Mouse (Mus musculus) liver, postnatal 0 days (tissue): ENCODE measurements around the gene Mrpl38. TPM values are rescaled to one million over a fixed set of nuclear protein-coding genes. Genes with fewer than 3 reads are reported as not detected.
"Not testable (repeated sequence)": the region's sequence is repeated elsewhere in the genome, so short reads cannot be mapped to it uniquely, and the experiment has no call there.

Source experiments
- ATAC-seq: fragments of 200-750 bp; cut with Nextera tagmentation; 2 replicates; pipeline ENCODE4 v1.8.0; 2017; ENCODE audit warnings: mild to moderate bottlenecking, moderate library complexity
- DNase-seq: peaks from one replicate; pipeline ENCODE4 v3.0.0-alpha.2; 2016
- H3K27ac ChIP-seq: fragments of 300-500 bp; sonication (generic); 2 replicates; pipeline ENCODE4 v1.5.1; 2014; ENCODE audit warnings: antibody characterized with exemption, moderate library complexity, mild to moderate bottlenecking, low read depth
- H3K27me3 ChIP-seq: fragments of 300-500 bp; sonication (generic); 2 replicates; pipeline ENCODE4 v1.6.1; 2014; ENCODE audit warnings: low read length, control low read depth, mixed read lengths; ENCODE audit not compliant: insufficient read depth
- H3K36me3 ChIP-seq: fragments of 300-500 bp; sonication (generic); replicated peaks from 2 replicates; pipeline ENCODE4 v1.6.1; 2014; ENCODE audit warnings: mild to moderate bottlenecking, control low read depth, low read length, moderate library complexity, mixed read lengths; ENCODE audit not compliant: insufficient read depth
- H3K4me1 ChIP-seq: fragments of 300-500 bp; sonication (generic); 2 replicates; pipeline ENCODE4 v1.6.1; 2014; ENCODE audit warnings: antibody characterized with exemption, mild to moderate bottlenecking, control low read depth; ENCODE audit not compliant: insufficient read depth
- H3K4me2 ChIP-seq: fragments of 300-500 bp; sonication (generic); 2 replicates; pipeline ENCODE4 v1.6.1; 2014; ENCODE audit warnings: low read depth, mild to moderate bottlenecking, low read length, moderate library complexity, mixed read lengths
- H3K4me3 ChIP-seq: fragments of 300-500 bp; sonication (generic); 2 replicates; pipeline ENCODE4 v1.5.1; 2014; ENCODE audit warnings: low read depth, low read length
- H3K9ac ChIP-seq: fragments of 300-500 bp; sonication (generic); replicated peaks from 2 replicates; pipeline ENCODE4 v1.6.1; 2014; ENCODE audit warnings: mild to moderate bottlenecking, moderate library complexity
- H3K9me3 ChIP-seq: fragments of 300-500 bp; sonication (generic); 2 replicates; pipeline ENCODE4 v1.6.1; 2016; ENCODE audit warnings: mild to moderate bottlenecking, control low read depth, low read length, mixed read lengths
- CTCF ChIP-seq: sonication (generic); IDR thresholded peaks from 2 replicates; pipeline ENCODE4 v1.5.1; 2016; ENCODE audit warnings: antibody characterized with exemption, low read depth
- EP300 ChIP-seq: IDR thresholded peaks from 2 replicates; pipeline ENCODE4 v1.6.1; 2016; ENCODE audit warnings: antibody characterized with exemption, low read depth, mild to moderate bottlenecking
- WGBS: fragments of 180-500 bp; shearing (Covaris S2); extraction: QIAGEN DNeasy Blood & Tissue Kit; methylation state at CpG from one replicate; pipeline ENCODE4 v1.1.7; 2014; ENCODE audit not compliant: insufficient replicate concordance; 5-methylcytosine and 5-hydroxymethylcytosine counted together
- polyA plus RNA-seq: library from polyadenylated mRNA; unstranded; fragments of >200 nt; fragmentation: Nextera tagmentation; extraction: Ambion mirVana; gene quantifications from 2 replicates; pipeline ENCODE4 v1.2.1, GENCODE M21; 2015

Mrpl38 gene
- polyA plus RNA-seq, 1 experiment from 2014 or later, result 44.0 TPM

DNA sequence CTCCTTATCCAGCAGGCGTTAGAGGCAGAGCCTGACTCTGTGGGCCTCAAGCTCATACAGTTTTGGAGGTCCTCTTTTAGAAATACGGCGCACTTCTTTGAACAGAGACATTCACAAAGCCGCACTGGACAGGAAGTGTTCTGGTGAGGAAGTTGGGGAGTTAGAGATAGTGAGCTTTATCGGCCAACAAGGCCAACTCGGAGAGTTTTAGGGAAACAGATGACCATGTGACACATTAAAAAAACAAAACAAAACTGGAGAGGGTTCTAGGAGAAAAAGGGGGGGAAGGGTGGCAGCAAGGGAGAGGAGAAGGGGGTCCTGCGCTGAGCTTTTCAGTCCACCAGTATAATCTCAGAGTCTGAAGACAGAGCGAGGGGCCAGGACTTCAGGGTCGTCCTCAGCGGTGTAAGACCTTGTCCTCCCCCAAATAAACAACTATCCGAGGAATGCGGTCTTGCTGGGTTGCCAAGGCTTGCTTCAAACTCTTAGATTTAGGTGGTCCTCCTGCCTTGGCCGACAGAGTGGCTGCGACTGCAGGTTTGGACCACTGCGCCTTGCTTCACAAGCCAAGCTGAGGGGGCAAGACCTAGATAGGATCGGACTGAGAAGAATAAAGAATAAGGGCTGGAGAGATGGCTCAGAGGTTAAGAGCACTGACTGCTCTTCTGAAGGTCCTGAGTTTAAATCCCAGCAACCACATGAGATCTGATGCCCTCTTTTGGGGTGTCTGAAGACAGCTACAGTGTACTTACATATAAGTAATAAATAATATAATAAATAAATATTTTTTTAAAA lies 44.7 kb downstream of the Mrpl38 start:
- Histone ChIP-seq H3K4me2 (peak overlapping the region; percentile 49), H3K4me1 (peaks cover 12% of the 10 kb centered on the region), H3K9ac (peak overlapping the region; percentile 35; the same call in 1 of the 2 replicates), H3K9me3 (peaks cover 3% of the 10 kb centered on the region), H3K36me3 (no peaks in the 10 kb centered on the region), H3K27me3 (no peaks in the 10 kb centered on the region), H3K4me3 (no peak overlapping the region), H3K27ac (peak overlapping the region; percentile 72)
- DNase-seq (no peak), ATAC-seq (no peak; the same call in 1 of the 2 replicates)
- peak; percentile 46; the same call in 1 of the 2 replicates for TF ChIP-seq EP300
- no peak for TF ChIP-seq CTCF
- WGBS, result 22% methylated on average over 16 of the region's 16 CpGs

DNA sequence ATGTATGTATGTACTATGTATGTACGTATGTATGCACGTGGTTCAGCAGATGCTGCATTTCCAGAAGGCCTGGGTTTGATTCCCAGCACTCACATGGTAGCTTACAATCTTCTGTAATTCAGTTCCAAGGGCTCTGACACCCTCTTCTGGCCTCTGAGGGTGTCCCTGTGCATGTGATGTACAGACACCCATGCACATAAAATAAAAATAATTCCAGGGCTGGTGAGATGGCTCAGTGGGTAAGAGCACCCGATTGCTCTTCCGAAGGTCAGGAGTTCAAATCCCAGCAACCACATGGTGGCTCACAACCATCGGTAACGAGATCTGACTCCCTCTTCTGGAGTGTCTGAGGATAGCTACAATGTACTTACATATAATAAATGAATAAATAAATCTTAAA lies 45.7 kb downstream of the Mrpl38 start:
- not testable (repeated sequence) for H3K4me2 ChIP-seq, H3K9me3 ChIP-seq, H3K27ac ChIP-seq, H3K9ac ChIP-seq, H3K27me3 ChIP-seq, ATAC-seq, H3K36me3 ChIP-seq, DNase-seq, H3K4me3 ChIP-seq
- peaks cover 20% of the 10 kb centered on the region for H3K4me1 ChIP-seq
- WGBS, result 85% methylated on average over 6 of the region's 6 CpGs

DNA sequence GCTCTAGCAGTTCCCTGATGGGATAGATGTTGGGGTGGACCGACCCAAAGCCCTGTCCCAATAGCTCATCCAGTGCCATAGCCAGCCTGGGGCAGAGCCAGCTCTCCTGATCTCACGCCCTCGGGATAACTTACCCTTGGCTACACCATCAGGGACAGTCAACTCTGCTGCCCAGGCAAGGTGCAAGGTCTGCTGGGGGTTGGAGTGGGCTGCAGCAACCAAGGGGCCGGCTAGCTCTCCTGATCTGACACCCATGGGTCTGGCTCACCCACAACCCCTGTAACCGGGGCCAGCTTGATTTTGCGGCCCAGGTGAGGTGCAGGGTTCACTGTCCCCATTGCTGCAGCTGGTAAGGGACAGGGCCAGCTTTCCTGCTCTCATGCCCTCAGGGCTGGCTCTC lies 47.1 kb downstream of the Mrpl38 start:
- TF ChIP-seq CTCF (no peak), EP300 (no peak)
- WGBS, result 81% methylated on average over 6 of the region's 6 CpGs
- no peak for ATAC-seq

DNA sequence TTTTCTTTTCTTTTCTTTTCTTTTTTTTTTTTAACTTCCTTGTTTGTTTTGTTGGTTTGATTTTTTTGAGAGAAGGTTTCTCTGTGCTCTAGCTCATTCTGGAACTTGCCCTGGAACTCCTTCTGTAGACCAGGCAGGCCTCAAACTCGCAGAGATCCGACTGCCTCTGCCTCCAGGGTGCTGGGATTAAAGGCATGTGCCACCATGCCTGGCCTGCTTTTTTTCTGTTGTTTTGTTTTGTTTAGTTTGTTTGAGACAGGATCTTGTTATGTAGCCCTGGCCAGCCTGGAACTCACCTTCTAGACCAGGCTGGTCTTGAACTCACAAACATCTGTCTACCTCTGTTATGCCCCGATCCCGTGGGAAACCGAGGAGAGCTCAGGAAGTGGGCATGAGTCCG lies 49.1 kb downstream of the Mrpl38 start:
- peak overlapping the region; percentile 14; the same call in 1 of the 2 replicates for H3K27ac ChIP-seq
- 85% methylated on average over 6 of the region's 6 CpGs for WGBS
- no peaks in the 10 kb centered on the region for H3K9me3 ChIP-seq
- no peak overlapping the region for H3K4me2 ChIP-seq
- peaks cover 8% of the 10 kb centered on the region for H3K36me3 ChIP-seq
- DNase-seq (no peak), ATAC-seq (no peak)
- peaks cover 40% of the 10 kb centered on the region for H3K4me1 ChIP-seq
- H3K9ac ChIP-seq, result no peak overlapping the region
- no peak overlapping the region for H3K4me3 ChIP-seq
- H3K27me3 ChIP-seq, result no peaks in the 10 kb centered on the region
- TF ChIP-seq EP300 (no peak), CTCF (no peak)

More for the DNA sequence above, 47.1 kb downstream of the Mrpl38 start:
- Histone ChIP-seq H3K27ac (no peak overlapping the region), H3K27me3 (no peaks in the 10 kb centered on the region), H3K4me1 (peaks cover 25% of the 10 kb centered on the region), H3K4me3 (no peak overlapping the region), H3K9ac (no peak overlapping the region), H3K9me3 (peaks cover 2% of the 10 kb centered on the region), H3K4me2 (no peak overlapping the region), H3K36me3 (no peaks in the 10 kb centered on the region)
- no peak for DNase-seq

DNA sequence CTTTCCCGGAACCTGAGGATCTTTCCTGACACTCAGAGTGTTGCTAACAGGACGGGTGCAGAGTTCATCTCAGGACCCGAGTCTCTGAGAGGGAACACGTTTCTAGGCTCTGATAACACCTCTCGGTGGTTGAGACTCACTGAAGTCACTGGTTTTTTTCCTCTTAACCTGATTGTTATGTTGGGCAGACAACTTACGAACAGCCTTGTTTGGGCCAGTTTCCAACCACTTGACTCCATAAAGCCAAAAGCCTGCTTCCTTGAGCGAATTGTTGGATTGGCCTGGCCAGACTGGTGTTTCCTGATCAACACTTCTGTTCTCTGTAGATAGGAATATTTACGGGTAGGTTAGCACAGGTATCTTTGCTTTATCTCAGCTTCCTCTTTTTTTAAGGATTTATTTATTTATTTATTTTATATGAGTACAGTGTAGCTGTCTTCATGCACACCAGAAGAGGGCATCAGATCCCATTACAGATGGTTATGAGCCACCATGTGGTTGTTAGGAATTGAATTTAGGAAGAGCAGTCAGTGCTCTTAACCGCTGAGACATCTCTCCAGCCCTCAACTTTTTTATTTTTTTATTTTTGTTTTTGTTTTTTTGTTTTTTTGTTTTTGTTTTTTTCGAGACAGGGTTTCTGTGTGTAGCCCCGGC lies 49.8 kb downstream of the Mrpl38 start:
- WGBS, result 35% methylated on average over 11 of the region's 11 CpGs
- no peak for DNase-seq
- no peak for ATAC-seq
- H3K4me1 ChIP-seq, result peaks cover 43% of the 10 kb centered on the region
- H3K9me3 ChIP-seq, result no peaks in the 10 kb centered on the region
- no peaks in the 10 kb centered on the region for H3K27me3 ChIP-seq
- peaks cover 9% of the 10 kb centered on the region for H3K36me3 ChIP-seq
- H3K4me2 ChIP-seq, result peak overlapping the region; percentile 68; the same call in 1 of the 2 replicates
- H3K4me3 ChIP-seq, result no peak overlapping the region
- TF ChIP-seq EP300 (peak; percentile 33; the same call in 1 of the 2 replicates), CTCF (peak; percentile 45)
- H3K27ac ChIP-seq, result peak overlapping the region; percentile 86
- H3K9ac ChIP-seq, result peak overlapping the region; percentile 19; the same call in 1 of the 2 replicates

DNA sequence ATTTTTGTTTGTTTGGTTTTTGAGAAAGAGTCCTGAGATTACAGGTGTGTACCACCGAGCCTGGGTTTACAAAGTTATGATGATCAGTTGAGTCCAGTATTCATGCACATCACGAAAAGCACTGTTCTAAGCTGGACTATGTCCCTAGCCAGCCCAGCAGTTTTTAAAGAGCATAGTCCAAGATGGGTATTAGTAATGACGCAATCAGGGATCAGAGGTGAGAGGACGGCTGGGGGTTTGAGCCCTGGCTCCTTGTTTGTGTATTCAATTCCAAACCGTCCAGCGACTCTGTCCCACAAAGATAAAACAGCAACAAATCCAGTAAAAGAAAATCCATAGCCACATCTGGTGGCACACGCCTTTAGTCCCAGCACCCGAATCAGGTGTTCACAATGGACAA lies 50.5 kb downstream of the Mrpl38 start:
- H3K9ac ChIP-seq, result no peak overlapping the region
- H3K4me1 ChIP-seq, result peaks cover 41% of the 10 kb centered on the region
- H3K36me3 ChIP-seq, result peaks cover 16% of the 10 kb centered on the region
- peak overlapping the region; percentile 86 for H3K27ac ChIP-seq
- TF ChIP-seq CTCF (no peak), EP300 (peak; percentile 60; the same call in 1 of the 2 replicates)
- DNase-seq (peak; percentile 59), ATAC-seq (peak; percentile 33)
- 39% methylated on average over 8 of the region's 8 CpGs for WGBS
- peak overlapping the region; percentile 68; the same call in 1 of the 2 replicates for H3K4me2 ChIP-seq
- no peaks in the 10 kb centered on the region for H3K27me3 ChIP-seq
- no peaks in the 10 kb centered on the region for H3K9me3 ChIP-seq
- H3K4me3 ChIP-seq, result no peak overlapping the region
